Mouse (Mus musculus) CH12.LX (cell line): ENCODE measurements at regions not wholly inside any gene's neighbourhood (a gene's known extent, or its start where the extent isn't known, plus 50 kb on each side); places are given as distances from the start of the nearest gene placed in this dataset.

Experiments
- DNase-seq: peaks from one replicate; pipeline ENCODE4 v3.0.0-alpha.2; 2013; ENCODE audit errors: extremely low read depth
- H3K27ac ChIP-seq: 2 replicates; pipeline ENCODE4 v1.5.1; 2012; ENCODE audit warnings: low read depth, mild to moderate bottlenecking, control low read depth, moderate library complexity; ENCODE audit not compliant: insufficient read depth
- H3K27me3 ChIP-seq: replicated peaks from 2 replicates; pipeline ENCODE3; 2012; ENCODE audit warnings: inconsistent platforms
- H3K36me3 ChIP-seq, 2 experiments: replicated peaks in 1 of 2; 2 replicates each; pipeline versions ENCODE3 to v1.6.1; 2012; ENCODE audit warnings: inconsistent platforms in 1 of 2, low read length in 1 of 2, mild to moderate bottlenecking in 1 of 2, mixed read lengths in 1 of 2, moderate library complexity in 1 of 2; ENCODE audit not compliant: control insufficient read depth in 1 of 2, insufficient read depth in 1 of 2
- H3K4me1 ChIP-seq, 2 experiments: 2 replicates each; pipeline ENCODE4 v1.6.1; 2012; ENCODE audit warnings: inconsistent platforms in 1 of 2, moderate library complexity in 1 of 2; ENCODE audit not compliant: insufficient read depth in 2 of 2, control insufficient read depth in 1 of 2
- H3K4me2 ChIP-seq: 2 replicates; pipeline ENCODE4 v1.6.1; 2012; ENCODE audit warnings: low read depth, mild to moderate bottlenecking, control low read depth; ENCODE audit not compliant: poor library complexity, insufficient read depth, severe bottlenecking
- H3K4me3 ChIP-seq, 3 experiments: fragments of 150-350 bp in 1 of 3; sonication (generic) in 1 of 3; replicated peaks in 1 of 3; 2 replicates each; pipeline versions ENCODE3 to v1.5.1; 2011 to 2012; ENCODE audit warnings: low read depth in 2 of 3, low read length in 2 of 3, mild to moderate bottlenecking in 2 of 3, moderate library complexity in 2 of 3, control low read depth in 1 of 3, improper control_type of control experiment in 1 of 3, inconsistent platforms in 1 of 3, mixed read lengths in 1 of 3; ENCODE audit not compliant: poor library complexity in 1 of 3
- H3K79me2 ChIP-seq: replicated peaks from 2 replicates; pipeline ENCODE4 v1.6.1; 2012; ENCODE audit warnings: mild to moderate bottlenecking, moderate library complexity; ENCODE audit not compliant: control insufficient read depth, poor library complexity, insufficient read depth, severe bottlenecking; ENCODE audit errors: extremely low read depth
- H3K9ac ChIP-seq: 2 replicates; pipeline ENCODE4 v1.6.1; 2012; ENCODE audit warnings: low read depth, mild to moderate bottlenecking, control low read depth, moderate library complexity; ENCODE audit not compliant: insufficient read depth
- H3K9me3 ChIP-seq: replicated peaks from 2 replicates; pipeline ENCODE3; 2012; ENCODE audit warnings: low read length, inconsistent platforms, mixed read lengths
- BHLHE40 ChIP-seq: IDR thresholded peaks from 2 replicates; pipeline ENCODE4 v1.6.1; 2011; ENCODE audit warnings: mild to moderate bottlenecking, low read depth, low read length, improper control_type of control experiment
- CHD1 ChIP-seq: IDR thresholded peaks from 2 replicates; pipeline ENCODE4 v1.6.1; 2012; ENCODE audit warnings: low read depth, low read length, improper control_type of control experiment, inconsistent platforms
- CHD2 ChIP-seq: IDR thresholded peaks from 2 replicates; pipeline ENCODE4 v1.6.1; 2011; ENCODE audit warnings: low read length, improper control_type of control experiment
- CTCF ChIP-seq, 2 experiments: IDR thresholded peaks in 1 of 2; conservative IDR thresholded peaks in 1 of 2; 2 replicates each; pipeline ENCODE4 v1.5.1; 2011 to 2012; ENCODE audit warnings: low read depth in 2 of 2, low read length in 2 of 2, improper control_type of control experiment in 1 of 2, inconsistent platforms in 1 of 2, mild to moderate bottlenecking in 1 of 2, moderate library complexity in 1 of 2
- E2F4 ChIP-seq: IDR thresholded peaks from 2 replicates; pipeline ENCODE4 v1.6.1; 2011; ENCODE audit warnings: low read depth, low read length, improper control_type of control experiment; ENCODE audit not compliant: insufficient replicate concordance
- ELF1 ChIP-seq: IDR thresholded peaks from 2 replicates; pipeline ENCODE4 v1.6.1; 2014; ENCODE audit warnings: low read depth, mild to moderate bottlenecking, inconsistent platforms, low read length, improper control_type of control experiment
- EP300 ChIP-seq: IDR thresholded peaks from 2 replicates; pipeline ENCODE4 v1.6.1; 2011; ENCODE audit warnings: low read length, improper control_type of control experiment
- ETS1 ChIP-seq: conservative IDR thresholded peaks from 2 replicates; pipeline ENCODE4 v1.6.1; 2012; ENCODE audit warnings: low read depth, mild to moderate bottlenecking, inconsistent platforms, low read length, improper control_type of control experiment, moderate library complexity
- GABPA ChIP-seq: IDR thresholded peaks from 2 replicates; pipeline ENCODE4 v1.6.1; 2012; ENCODE audit warnings: low read depth, low read length, improper control_type of control experiment, inconsistent platforms; ENCODE audit not compliant: insufficient replicate concordance
- HCFC1 ChIP-seq: IDR thresholded peaks from 2 replicates; pipeline ENCODE4 v1.6.1; 2012; ENCODE audit warnings: low read depth, mild to moderate bottlenecking, inconsistent platforms, low read length, improper control_type of control experiment
- IRF4 ChIP-seq: IDR thresholded peaks from 2 replicates; pipeline ENCODE4 v1.6.1; 2014; ENCODE audit warnings: low read depth, mild to moderate bottlenecking, inconsistent platforms, low read length, improper control_type of control experiment
- JUN ChIP-seq: IDR thresholded peaks from 2 replicates; pipeline ENCODE4 v1.6.1; 2011; ENCODE audit warnings: low read depth, mild to moderate bottlenecking, low read length, improper control_type of control experiment, moderate library complexity; ENCODE audit not compliant: insufficient read depth
- JUND ChIP-seq: conservative IDR thresholded peaks from 2 replicates; pipeline ENCODE4 v1.6.1; 2011; ENCODE audit warnings: low read depth, low read length, improper control_type of control experiment
- KAT2A ChIP-seq: IDR thresholded peaks from 2 replicates; pipeline ENCODE4 v1.6.1; 2012; ENCODE audit warnings: low read length, improper control_type of control experiment, inconsistent platforms; ENCODE audit not compliant: insufficient replicate concordance
- MAFK ChIP-seq: IDR thresholded peaks from 2 replicates; pipeline ENCODE4 v1.6.1; 2011; ENCODE audit warnings: low read length, improper control_type of control experiment; ENCODE audit not compliant: insufficient replicate concordance
- MAX ChIP-seq: IDR thresholded peaks from 2 replicates; pipeline ENCODE4 v1.6.1; 2011; ENCODE audit warnings: low read length, improper control_type of control experiment
- MAZ ChIP-seq: IDR thresholded peaks from 2 replicates; pipeline ENCODE4 v1.6.1; 2012; ENCODE audit warnings: low read depth, mild to moderate bottlenecking, inconsistent platforms, low read length, improper control_type of control experiment, moderate library complexity
- MEF2A ChIP-seq: IDR thresholded peaks from 2 replicates; pipeline ENCODE4 v1.6.1; 2014; ENCODE audit warnings: low read depth, mild to moderate bottlenecking, inconsistent platforms, low read length, improper control_type of control experiment, borderline replicate concordance
- MXI1 ChIP-seq: IDR thresholded peaks from 2 replicates; pipeline ENCODE4 v1.6.1; 2011; ENCODE audit warnings: mild to moderate bottlenecking, low read depth, low read length, improper control_type of control experiment
- MYC ChIP-seq: IDR thresholded peaks from 2 replicates; pipeline ENCODE4 v1.6.1; 2011; ENCODE audit warnings: low read depth, mild to moderate bottlenecking, improper control_type of control experiment, low read length
- NELFE ChIP-seq: IDR thresholded peaks from 2 replicates; pipeline ENCODE4 v1.6.1; 2011; ENCODE audit warnings: low read depth, low read length, improper control_type of control experiment
- NRF1 ChIP-seq: IDR thresholded peaks from 2 replicates; pipeline ENCODE4 v1.6.1; 2014; ENCODE audit warnings: low read depth, mild to moderate bottlenecking, inconsistent platforms, low read length, improper control_type of control experiment, moderate library complexity
- PAX5 ChIP-seq: IDR thresholded peaks from 2 replicates; pipeline ENCODE4 v1.6.1; 2012; ENCODE audit warnings: low read length, inconsistent platforms, mixed read lengths
- POLR2A ChIP-seq: IDR thresholded peaks from 2 replicates; pipeline ENCODE4 v1.6.1; 2011; ENCODE audit warnings: low read depth, mild to moderate bottlenecking, improper control_type of control experiment, low read length
- POLR2AphosphoS2 ChIP-seq: IDR thresholded peaks from 2 replicates; pipeline ENCODE4 v1.6.1; 2011; ENCODE audit warnings: low read depth, low read length, improper control_type of control experiment
- RAD21 ChIP-seq: IDR thresholded peaks from 2 replicates; pipeline ENCODE4 v1.6.1; 2011; ENCODE audit warnings: low read depth, mild to moderate bottlenecking, low read length, improper control_type of control experiment, moderate library complexity
- RCOR1 ChIP-seq: conservative IDR thresholded peaks from 2 replicates; pipeline ENCODE4 v1.6.1; 2012; ENCODE audit warnings: low read depth, mild to moderate bottlenecking, inconsistent platforms, low read length, improper control_type of control experiment
- SIN3A ChIP-seq: IDR thresholded peaks from 2 replicates; pipeline ENCODE4 v1.6.1; 2012; ENCODE audit warnings: low read length, improper control_type of control experiment, inconsistent platforms
- SMC3 ChIP-seq: IDR thresholded peaks from 2 replicates; pipeline ENCODE4 v1.6.1; 2011; ENCODE audit warnings: low read depth, low read length, improper control_type of control experiment
- TBP ChIP-seq: conservative IDR thresholded peaks from 2 replicates; pipeline ENCODE4 v1.6.1; 2011; ENCODE audit warnings: low read depth, low read length, improper control_type of control experiment
- TCF12 ChIP-seq: IDR thresholded peaks from 2 replicates; pipeline ENCODE4 v1.6.1; 2014; ENCODE audit warnings: low read depth, mild to moderate bottlenecking, inconsistent platforms, low read length, improper control_type of control experiment
- UBTF ChIP-seq: IDR thresholded peaks from 2 replicates; pipeline ENCODE4 v1.6.1; 2012; ENCODE audit warnings: low read depth, mild to moderate bottlenecking, inconsistent platforms, low read length, improper control_type of control experiment, moderate library complexity
- USF1 ChIP-seq: IDR thresholded peaks from 2 replicates; pipeline ENCODE4 v1.6.1; 2014; ENCODE audit warnings: low read depth, mild to moderate bottlenecking, inconsistent platforms, low read length, improper control_type of control experiment
- USF2 ChIP-seq: conservative IDR thresholded peaks from 2 replicates; pipeline ENCODE4 v1.6.1; 2011; ENCODE audit warnings: low read depth, low read length, improper control_type of control experiment
- ZC3H11A ChIP-seq: IDR thresholded peaks from 2 replicates; pipeline ENCODE4 v1.6.1; 2012; ENCODE audit warnings: low read depth, mild to moderate bottlenecking, inconsistent platforms, low read length, improper control_type of control experiment
- ZKSCAN1 ChIP-seq: IDR thresholded peaks from 2 replicates; pipeline ENCODE4 v1.6.1; 2012; ENCODE audit warnings: low read depth, inconsistent platforms, low read length, improper control_type of control experiment, borderline replicate concordance
- ZMIZ1 ChIP-seq: IDR thresholded peaks from 2 replicates; pipeline ENCODE4 v1.6.1; 2012; ENCODE audit warnings: low read depth, mild to moderate bottlenecking, inconsistent platforms, low read length, improper control_type of control experiment
- ZNF384 ChIP-seq: IDR thresholded peaks from 2 replicates; pipeline ENCODE4 v1.6.1; 2012; ENCODE audit warnings: low read depth, low read length, improper control_type of control experiment, inconsistent platforms
- dilution Hi-C: fragments of 300-500 bp; cut with MboI; formaldehyde crosslinking; loops from 2 replicates; pipeline ENCODE4 v1.14.3; 2020; ENCODE audit warnings: low sequenced_read_pairs; ENCODE audit not compliant: extremely low pct_unique_long_range_greater_than_20kb, extremely low pct_ligation_motif_present
- in situ Hi-C: fragments of 300-500 bp; cut with MboI; formaldehyde crosslinking; loops from 3 replicates; pipeline ENCODE4 v1.14.3; 2019; ENCODE audit warnings: low sequenced_read_pairs, low pct_ligation_motif_present, low pct_unique_long_range_greater_than_20kb, mixed read lengths

DNA sequence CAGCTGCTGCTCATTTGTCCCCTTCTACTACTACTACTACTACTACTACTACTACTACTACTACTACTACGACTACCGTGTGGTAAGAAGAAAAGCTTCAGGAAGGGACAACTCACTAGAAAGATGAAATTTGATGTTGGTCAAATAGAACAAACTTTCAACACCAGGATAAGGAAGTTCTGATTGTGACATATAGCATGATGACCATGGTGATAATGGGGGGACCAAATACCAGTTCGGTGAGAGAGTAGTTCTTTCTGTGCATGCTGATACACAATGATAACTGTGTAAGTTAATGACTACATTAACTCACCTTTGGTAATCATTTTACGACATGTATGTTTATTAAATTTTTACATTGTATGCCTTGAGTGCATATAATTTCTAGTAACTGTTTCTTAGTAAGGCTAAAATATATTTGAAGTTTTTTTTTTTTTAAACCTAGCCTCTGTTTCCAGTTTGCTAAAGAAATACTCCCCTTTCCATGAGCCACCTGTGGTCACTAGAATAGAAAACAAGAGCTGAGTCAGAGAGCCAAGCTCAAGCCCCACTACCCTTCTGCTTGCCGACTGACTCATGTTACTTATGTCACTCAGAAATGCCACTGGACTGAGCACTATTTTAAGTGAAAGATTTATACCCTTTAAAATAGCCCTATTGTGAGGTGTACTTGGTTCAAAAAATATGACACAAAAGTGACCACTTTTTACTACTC, 62.3 kb upstream of the Il6 start:
- Histone ChIP-seq H3K79me2 (no peaks in the 10 kb centered on the region), H3K27ac (peak overlapping the region; percentile 78; the same call in 1 of the 2 replicates), H3K27me3 (peaks cover 3% of the 10 kb centered on the region), H3K4me1 (peaks cover 39 to 58% of the 10 kb centered on the region in 2 experiments), H3K9ac (peak overlapping the region; percentile 42; the same call in 1 of the 2 replicates), H3K4me2 (no peak overlapping the region; the same call in 1 of the 2 replicates), H3K9me3 (no peaks in the 10 kb centered on the region), H3K4me3 (no peak overlapping the region), H3K36me3 (no peaks in the 10 kb centered on the region)
- no peak for TF ChIP-seq MAX
- no peak for TF ChIP-seq E2F4
- TF ChIP-seq USF2, result no peak
- TF ChIP-seq BHLHE40, result no peak; the same call in 1 of the 2 replicates
- no peak for TF ChIP-seq ZMIZ1
- TF ChIP-seq ZKSCAN1, result no peak
- no peak for TF ChIP-seq ZC3H11A
- TF ChIP-seq MXI1, result peak; percentile 37; the same call in 1 of the 2 replicates
- no peak for TF ChIP-seq KAT2A
- peak; percentile 31; the same call in 1 of the 2 replicates for TF ChIP-seq MEF2A
- TF ChIP-seq NELFE, result no peak
- no peak for TF ChIP-seq CHD2
- TF ChIP-seq CHD1, result no peak; the same call in 1 of the 2 replicates
- no peak for TF ChIP-seq CTCF (conservative IDR thresholded peaks at IDR 0.05 in 1 of 2, IDR thresholded peaks at IDR 0.05 in 1 of 2; ENCODE audit: low read depth in 2 of 2, low read length in 2 of 2)
- TF ChIP-seq JUN, result 0 out of 2 replicates have a peak, but pooled peaks have one; percentile 26
- peak; percentile 46; the same call in 1 of the 2 replicates for TF ChIP-seq EP300
- peak; percentile 90 for TF ChIP-seq ZNF384
- TF ChIP-seq MAZ, result 0 out of 2 replicates have a peak, but pooled peaks have one; percentile 43
- no peak for TF ChIP-seq HCFC1
- TF ChIP-seq MYC, result no peak
- TF ChIP-seq ELF1, result no peak
- TF ChIP-seq NRF1, result no peak
- no peak for TF ChIP-seq POLR2A
- peak; percentile 64; the same call in 1 of the 2 replicates for TF ChIP-seq SIN3A
- TF ChIP-seq POLR2AphosphoS2, result no peak
- TF ChIP-seq JUND, result no peak; the same call in 1 of the 2 replicates
- TF ChIP-seq PAX5, result no peak
- peak; percentile 83 for TF ChIP-seq ETS1
- TF ChIP-seq RCOR1, result no peak
- TF ChIP-seq IRF4, result peak; percentile 47
- peak; percentile 61; the same call in 1 of the 2 replicates for TF ChIP-seq TBP
- TF ChIP-seq SMC3, result no peak
- TF ChIP-seq USF1, result no peak
- no peak for TF ChIP-seq MAFK
- peak; percentile 47; the same call in 1 of the 2 replicates for TF ChIP-seq TCF12
- TF ChIP-seq UBTF, result no peak
- TF ChIP-seq GABPA, result no peak
- no peak; the same call in none of the 2 replicates for TF ChIP-seq RAD21
- dilution Hi-C loops, result no loop called here
- in situ Hi-C loops, result no loop called here
- peak; percentile 55 for DNase-seq
